Mouse (Mus musculus): ENCODE data around the gene Klk15. TPM values are rescaled to one million over a fixed set of nuclear protein-coding genes. Genes with fewer than 3 reads are reported as not detected.
"Not testable (repeated sequence)": the region's sequence is repeated elsewhere in the genome, so short reads cannot be mapped to it uniquely, and the experiment has no call there.

Gene Klk15
- total RNA-seq (2021): not detected
- long read RNA-seq: 0 reads

GRCm38 (mm10) chr7:43933440-43933839 lies at the start of gene Klk15:
TSS of gene Klk15 (plus strand) at chr7:43933740.
- DNase-seq (ENCODE audit: low spot score in 2 of 2): no peak

GRCm38 (mm10) chr7:43891365-43891764 lies 42.2 kb upstream of the Klk15 start:
- DNase-seq (ENCODE audit: low spot score in 2 of 2): no peak

- DNase-seq (ENCODE audit: low spot score in 2 of 2): no peak
Observed at GRCm38 (mm10) chr7:43891788-43892187, 41.8 kb upstream of the Klk15 start.

GRCm38 (mm10) chr7:43894836-43895235 lies 38.7 kb upstream of the Klk15 start:
- peak; percentile 85 to 95 for DNase-seq (ENCODE audit: low spot score in 2 of 2)

- no peak for DNase-seq (ENCODE audit: low spot score in 2 of 2)
Observed at GRCm38 (mm10) chr7:43914821-43915220, 18.7 kb upstream of the Klk15 start.

- no peak for DNase-seq (ENCODE audit: low spot score in 2 of 2)
Observed at GRCm38 (mm10) chr7:43918426-43918825, 15.1 kb upstream of the Klk15 start.

GRCm38 (mm10) chr7:43918871-43919270 lies 14.7 kb upstream of the Klk15 start:
- no peak for DNase-seq (ENCODE audit: low spot score in 2 of 2)

GRCm38 (mm10) chr7:43919559-43920451 lies 13.7 kb upstream of the Klk15 start:
- DNase-seq (ENCODE audit: low spot score in 2 of 2): peak; percentile 49 to 79

GRCm38 (mm10) chr7:43920582-43920981 lies 13.0 kb upstream of the Klk15 start:
- no peak for DNase-seq (ENCODE audit: low spot score in 2 of 2)

- no peak for DNase-seq (ENCODE audit: low spot score in 2 of 2)
Observed at GRCm38 (mm10) chr7:43921087-43921486, 12.5 kb upstream of the Klk15 start.

- no peak for DNase-seq (ENCODE audit: low spot score in 2 of 2)
Observed at GRCm38 (mm10) chr7:43921941-43922340, 11.6 kb upstream of the Klk15 start.

- peak in 1 of 2 experiments; percentile 23 for DNase-seq (ENCODE audit: low spot score in 2 of 2)
Observed at GRCm38 (mm10) chr7:43925985-43926384, 7.6 kb upstream of the Klk15 start.

GRCm38 (mm10) chr7:43928521-43928920 lies 5.0 kb upstream of the Klk15 start:
- DNase-seq (ENCODE audit: low spot score in 2 of 2): peak in 1 of 2 experiments; percentile 38

GRCm38 (mm10) chr7:43932337-43932736 lies 1.2 kb upstream of the Klk15 start:
- no peak for DNase-seq (ENCODE audit: low spot score in 2 of 2)

GRCm38 (mm10) chr7:43934747-43935146 lies 1.2 kb downstream of the Klk15 start:
- no peak for DNase-seq (ENCODE audit: low spot score in 2 of 2)

GRCm38 (mm10) chr7:43936551-43936950 lies 3.0 kb downstream of the Klk15 start:
- DNase-seq (ENCODE audit: low spot score in 2 of 2): no peak

- DNase-seq (ENCODE audit: low spot score in 2 of 2): not testable (repeated sequence)
Observed at GRCm38 (mm10) chr7:43942293-43942692, 8.8 kb downstream of the Klk15 start.

GRCm38 (mm10) chr7:43944727-43945264 lies 11.3 kb downstream of the Klk15 start:
- no peak for DNase-seq (ENCODE audit: low spot score in 2 of 2)

GRCm38 (mm10) chr7:43950364-43950763 lies 16.8 kb downstream of the Klk15 start, which contains the start of gene Klk1b8:
TSS of gene Klk1b8 (plus strand) at chr7:43950664.
- DNase-seq (ENCODE audit: low spot score in 2 of 2): no peak

- DNase-seq (ENCODE audit: low spot score in 2 of 2): peak; percentile 11 to 16
Observed at GRCm38 (mm10) chr7:43952703-43953102, 19.2 kb downstream of the Klk15 start.

GRCm38 (mm10) chr7:43966451-43966850 lies 32.9 kb downstream of the Klk15 start, which contains the start of gene Klk1b1:
TSS of gene Klk1b1 (plus strand) at chr7:43966751.
- no peak for DNase-seq (ENCODE audit: low spot score in 2 of 2)

GRCm38 (mm10) chr7:43967058-43967457 lies 33.5 kb downstream of the Klk15 start:
- DNase-seq (ENCODE audit: low spot score in 2 of 2): no peak

All from layer of hippocampus, adult 18-20 months (tissue).